Mouse (Mus musculus): ENCODE results near the gene Fcgbp. TPM values are rescaled to one million over a fixed set of nuclear protein-coding genes. Genes with fewer than 3 reads are reported as not detected.
A peak's percentile ranks its signal among the peaks of the same experiment; 100 is the strongest.

The Fcgbp gene
- total RNA-seq, 2 experiments from 2014 or later = 0.95 to 1.2 TPM

DNA sequence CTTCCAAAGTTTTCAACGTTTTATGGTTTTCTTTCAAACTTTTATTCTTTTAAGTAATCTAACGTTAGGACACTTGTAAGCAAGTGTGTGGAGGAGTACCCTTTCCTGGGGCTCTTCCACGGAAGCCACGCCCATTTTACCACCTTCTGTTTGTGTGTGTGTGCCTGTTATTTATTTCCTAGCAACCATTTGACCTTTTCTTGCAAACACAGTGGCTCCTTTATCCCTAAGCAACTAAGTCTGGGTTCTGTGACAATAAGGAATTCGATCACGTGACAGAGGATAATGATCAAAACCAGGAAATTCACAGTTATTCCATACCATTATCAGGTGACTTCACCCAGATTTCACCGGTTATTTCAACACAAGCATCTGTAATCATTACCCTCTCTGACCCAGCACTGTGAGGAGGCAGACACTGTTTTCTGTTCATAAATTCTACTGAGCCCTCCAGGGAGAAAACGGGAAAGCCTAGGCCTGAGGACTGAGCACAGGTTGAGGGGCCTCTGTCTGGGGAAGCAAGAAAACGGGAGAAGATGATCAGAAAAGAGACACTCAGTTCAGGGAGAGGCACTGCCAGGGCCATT, 90.2 kb downstream of the Fcgbp start:
- no peak for TF ChIP-seq CTCF (conservative IDR thresholded peaks at IDR 0.05)
- Histone ChIP-seq H3K4me3 (no peak overlapping the region), H3K27ac (no peak overlapping the region)
- no peak for DNase-seq (ENCODE audit: low spot score in 2 of 2)

DNA sequence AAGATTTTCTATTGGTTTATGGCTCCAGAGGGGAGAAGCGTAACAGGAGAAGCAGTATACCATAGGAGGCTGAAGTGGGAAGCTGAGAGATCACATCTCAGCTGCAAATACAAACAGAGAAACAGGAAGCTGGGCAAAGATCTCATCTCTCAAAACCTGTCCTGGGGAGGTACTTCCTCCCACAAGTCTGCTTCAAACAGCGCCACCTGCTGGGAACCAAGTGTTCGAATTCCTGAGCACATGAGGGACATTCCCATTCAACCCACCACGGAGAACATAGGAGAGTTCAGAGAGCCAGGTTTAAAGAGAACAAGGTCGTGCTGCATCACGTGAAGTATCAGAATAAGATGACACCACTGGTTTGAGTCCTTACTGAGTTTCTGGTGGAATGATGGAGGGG, 94.4 kb downstream of the Fcgbp start:
- no peak for DNase-seq (ENCODE audit: low spot score in 2 of 2)
- TF ChIP-seq CTCF (conservative IDR thresholded peaks at IDR 0.05) = peak; percentile 46
- no peak overlapping the region for H3K27ac ChIP-seq

GRCm38 (mm10) chr7:28168320-28169115, 97.5 kb downstream of the Fcgbp start:
- Histone ChIP-seq H3K4me3 (peak overlapping the region; percentile 86), H3K27ac (peak overlapping the region; percentile 88)
- TF ChIP-seq CTCF (conservative IDR thresholded peaks at IDR 0.05) = peak; percentile 89
- peak; percentile 47 to 55 for DNase-seq (ENCODE audit: low spot score in 2 of 2)

More for the DNA sequence above, 94.4 kb downstream of the Fcgbp start:
- no peak overlapping the region for H3K4me3 ChIP-seq

- Histone ChIP-seq H3K27ac (peak within 1 kb of the TSS; percentile 88), H3K4me3 (peak within 1 kb of the TSS; percentile 86)
- DNase-seq (ENCODE audit: low spot score in 2 of 2) = peak; percentile 93
- TF ChIP-seq CTCF (conservative IDR thresholded peaks at IDR 0.05) = no peak
Observed at GRCm38 (mm10) chr7:28169489-28170422, 98.7 kb downstream of the Fcgbp start, which contains the start of gene Fbl. TSS of gene Fbl (plus strand) at chr7:28169710.

Other genes starting within 250 kb of the Fcgbp start
- gene Zfp59, start 232.6 kb upstream of the Fcgbp start, total RNA-seq (2021) = 1 to 10 TPM; 4.0 to 4.4 TPM
- 1 to 10 TPM; 2.6 to 2.9 TPM for gene Zfp607a, start 213.7 kb upstream of the Fcgbp start, total RNA-seq (2021)
- 10 to 100 TPM; 15.2 to 18.7 TPM for gene Zfp974, start 141.8 kb upstream of the Fcgbp start, total RNA-seq (2021)
- gene Zfp780b, start 92.1 kb upstream of the Fcgbp start, total RNA-seq (2021) = 10 to 100 TPM; 19.3 to 21.8 TPM
- gene Zfp850, start 57.1 kb upstream of the Fcgbp start, total RNA-seq (2021) = 1 to 10 TPM; 6.1 to 6.9 TPM
- 100 to 1,000 TPM; 132 to 133 TPM for gene Psmc4, start 21.1 kb upstream of the Fcgbp start, total RNA-seq (2021)
- gene 9530053A07Rik, start 58.2 kb downstream of the Fcgbp start, total RNA-seq (2021) = under 1 TPM in 1 of 2 experiments, not detected in 1; 0.05 TPM
- 10 to 100 TPM; 51.7 to 52.3 TPM for gene Fbl, start 98.5 kb downstream of the Fcgbp start, total RNA-seq (2021)
- gene Dyrk1b, start 108.2 kb downstream of the Fcgbp start, total RNA-seq (2021) = 10 to 100 TPM; 44.7 to 46.9 TPM
- gene Eid2, start 196.6 kb downstream of the Fcgbp start, total RNA-seq (2021) = 10 to 100 TPM; 58.3 to 59.0 TPM
- gene Eid2b, start 206.5 kb downstream of the Fcgbp start, total RNA-seq (2021) = 10 to 100 TPM; 34.3 to 37.5 TPM
- gene Selenov, start 219.9 kb downstream of the Fcgbp start, total RNA-seq (2021) = under 1 TPM; 0.38 to 0.79 TPM
- 1 to 10 TPM; 1.8 to 1.9 TPM for gene Dll3, start 231.0 kb downstream of the Fcgbp start, total RNA-seq (2021)
- gene Timm50, start 240.8 kb downstream of the Fcgbp start, total RNA-seq (2021) = 10 to 100 TPM; 37.8 to 38.5 TPM

All from layer of hippocampus, adult 2 months (tissue).